Mouse (Mus musculus) inflammation-experienced regulatory T-cells (primary cell): ENCODE data around the gene Notch3. TPM values are rescaled to one million over a fixed set of nuclear protein-coding genes. Genes with fewer than 3 reads are reported as not detected.

ENCODE experiments used
- polyA plus RNA-seq, 2 experiments: library from polyadenylated mRNA; unstranded; fragments of 100-300 nt; shearing (Covaris generic); gene quantifications; one replicate each; pipeline ENCODE4 v1.2.1; 2017

Notch3 gene
- under 1 TPM in 1 of 2 experiments, not detected in 1; 0.38 TPM for polyA plus RNA-seq

GRCm38 (mm10) chr17:32166687-32167086 is at the start of gene Notch3:
Notch3 (minus strand) TSS chr17:32166852.

GRCm38 (mm10) chr17:32188863-32189636 is 22.4 kb upstream of the Notch3 start, which contains the start of gene Ephx3:
Ephx3 (minus strand) TSS chr17:32189549.

Other genes starting within 250 kb of the Notch3 start
- gene Rrp1b, start 130.8 kb downstream of the Notch3 start, polyA plus RNA-seq = 10 to 100 TPM; 46.8 to 58.8 TPM
- 1 to 10 TPM in 1 of 2 experiments, under 1 TPM in 1; 0.43 to 1.2 TPM for gene Hsf2bp, start 130.5 kb downstream of the Notch3 start, polyA plus RNA-seq
- gene Ephx3, start 22.7 kb upstream of the Notch3 start, polyA plus RNA-seq = under 1 TPM; 0.17 to 0.93 TPM
- 100 to 1,000 TPM; 189 to 201 TPM for gene Brd4, start 117.9 kb upstream of the Notch3 start, polyA plus RNA-seq
- 100 to 1,000 TPM; 208 to 255 TPM for gene Akap8, start 154.4 kb upstream of the Notch3 start, polyA plus RNA-seq
- 100 to 1,000 TPM; 283 to 295 TPM for gene Akap8l, start 183.8 kb upstream of the Notch3 start, polyA plus RNA-seq
- gene Wiz, start 222.6 kb upstream of the Notch3 start, polyA plus RNA-seq = 10 to 100 TPM; 27.1 to 33.8 TPM
- gene Rasal3, start 236.7 kb upstream of the Notch3 start, polyA plus RNA-seq = 100 to 1,000 TPM; 646 to 988 TPM